8 mouse cellular contexts compared by ENCODE assay signal in genomic region chr16:85899790-85900587, GRCm38 (mm10). TPM values are rescaled to one million over a fixed set of nuclear protein-coding genes. Genes with fewer than 3 reads are reported as not detected.
DNase-seq lines count a peak whose midpoint lies in the region; ATAC-seq lines count a peak whose summit lies in the region.

No protein-coding gene starts in this region.

- H3K27ac ChIP-seq in forebrain, embryonic 11.5 days (ENCODE audit: low read depth, low read length): no peak overlapping the region
- peak overlapping the region; percentile 86 for H3K27ac ChIP-seq in hindbrain, embryonic 10.5 days
- H3K27ac ChIP-seq in limb, embryonic 15.5 days: peak overlapping the region; percentile 87
- H3K27ac ChIP-seq in neural tube, embryonic 14.5 days (ENCODE audit: low read depth, low read length): no peak overlapping the region; the same call in 1 of the 2 replicates

- H3K9ac ChIP-seq in forebrain, embryonic 11.5 days (ENCODE audit: low read length): peak overlapping the region; percentile 61
- H3K9ac ChIP-seq in limb, embryonic 15.5 days: peak overlapping the region; percentile 47
- H3K9ac ChIP-seq in neural tube, embryonic 14.5 days (replicated peaks; ENCODE audit: low read depth, low read length): peak overlapping the region; percentile 57

- H3K4me1 ChIP-seq in forebrain, embryonic 11.5 days (replicated peaks; ENCODE audit: control insufficient read depth, insufficient read depth, low read length): peaks cover 4% of the 10 kb centered on the region; the same call in 1 of the 2 replicates
- peaks cover 25% of the 10 kb centered on the region for H3K4me1 ChIP-seq in hindbrain, embryonic 10.5 days (replicated peaks)
- H3K4me1 ChIP-seq in limb, embryonic 15.5 days: peaks cover 20% of the 10 kb centered on the region
- peaks cover 3% of the 10 kb centered on the region; the same call in 1 of the 2 replicates for H3K4me1 ChIP-seq in neural tube, embryonic 14.5 days (ENCODE audit: control insufficient read depth, insufficient read depth, low read length)

- H3K9me3 ChIP-seq in forebrain, embryonic 11.5 days (ENCODE audit: control insufficient read depth, low read length): no peaks in the 10 kb centered on the region
- H3K9me3 ChIP-seq in hindbrain, embryonic 10.5 days: no peaks in the 10 kb centered on the region
- no peaks in the 10 kb centered on the region for H3K9me3 ChIP-seq in limb, embryonic 15.5 days
- H3K9me3 ChIP-seq in neural tube, embryonic 14.5 days (ENCODE audit: control insufficient read depth, low read length): no peaks in the 10 kb centered on the region

- peaks cover 8% of the 10 kb centered on the region for H3K27me3 ChIP-seq in forebrain, embryonic 11.5 days (ENCODE audit: control insufficient read depth, insufficient read depth, low read length)
- peaks cover 41% of the 10 kb centered on the region for H3K27me3 ChIP-seq in hindbrain, embryonic 10.5 days (ENCODE audit: insufficient read depth, poor library complexity, severe bottlenecking)
- 0 out of 2 replicates have a peak, but pooled peaks cover 7% of the 10 kb centered on the region for H3K27me3 ChIP-seq in limb, embryonic 15.5 days
- H3K27me3 ChIP-seq in neural tube, embryonic 14.5 days (ENCODE audit: control insufficient read depth, insufficient read depth, low read length): peaks cover 4% of the 10 kb centered on the region; the same call in 1 of the 2 replicates

- H3K4me2 ChIP-seq in forebrain, embryonic 11.5 days (ENCODE audit: low read depth, low read length, severe bottlenecking): peak overlapping the region; percentile 96
- H3K4me2 ChIP-seq in limb, embryonic 15.5 days: peak overlapping the region; percentile 91
- peak overlapping the region; percentile 94 for H3K4me2 ChIP-seq in neural tube, embryonic 14.5 days (ENCODE audit: low read depth, low read length)

- 2% methylated on average over 42 of the region's 45 CpGs for WGBS in forebrain, embryonic 11.5 days
- under 1% methylated on average over 45 of the region's 45 CpGs for WGBS in hindbrain, embryonic 10.5 days
- 1% methylated on average over 45 of the region's 45 CpGs for WGBS in limb, embryonic 15.5 days
- WGBS in neural tube, embryonic 14.5 days: under 1% methylated on average over 39 of the region's 45 CpGs

- ATAC-seq in forebrain, embryonic 11.5 days (replicated peaks; ENCODE audit: low FRiP score): peak; percentile 69
- peak; percentile 31; the same call in 1 of the 2 replicates for ATAC-seq in limb, embryonic 15.5 days (ENCODE audit: insufficient number of reproducible peaks, low FRiP score, low TSS enrichment, low read depth)
- peak; percentile 65 for ATAC-seq in neural tube, embryonic 14.5 days (ENCODE audit: low read depth)

- H3K36me3 ChIP-seq in forebrain, embryonic 11.5 days (ENCODE audit: control insufficient read depth, insufficient read depth, low read length): no peaks in the 10 kb centered on the region
- H3K36me3 ChIP-seq in hindbrain, embryonic 10.5 days: no peaks in the 10 kb centered on the region
- no peaks in the 10 kb centered on the region for H3K36me3 ChIP-seq in limb, embryonic 15.5 days
- H3K36me3 ChIP-seq in neural tube, embryonic 14.5 days (ENCODE audit: control insufficient read depth, insufficient read depth, low read length): no peaks in the 10 kb centered on the region

- peak; percentile 46 to 50 for DNase-seq in cerebellum, postnatal 25 days
- DNase-seq in cerebellum, adult 11 months: no peak
- peak; percentile 10 for DNase-seq in R1 (ENCODE audit: low read depth, low spot score)
- peak; percentile 65 for DNase-seq in forebrain, embryonic 11.5 days (ENCODE audit: low spot score)
- peak; percentile 59 for DNase-seq in hindbrain, embryonic 10.5 days (ENCODE audit: low spot score)
- no peak for DNase-seq in layer of hippocampus, adult 11-12 months (ENCODE audit: low spot score)

- peak overlapping the region; percentile 54 for H3K4me3 ChIP-seq in forebrain, embryonic 11.5 days (ENCODE audit: low read depth, low read length)
- peak overlapping the region; percentile 65 for H3K4me3 ChIP-seq in hindbrain, embryonic 10.5 days
- peak overlapping the region; percentile 54 for H3K4me3 ChIP-seq in limb, embryonic 15.5 days
- H3K4me3 ChIP-seq in neural tube, embryonic 14.5 days (ENCODE audit: low read depth, low read length): peak overlapping the region; percentile 60

RNA-seq across cellular contexts. Expression of gene Adamts5, which starts 1.6 kb away (rescaled TPM):
- polyA plus RNA-seq in forebrain, embryonic 11.5 days (2014; fragmentation: Nextera tagmentation; extraction: Ambion mirVana): 0.72 and 0.85 TPM in 2 replicates
- polyA plus RNA-seq in hindbrain, embryonic 10.5 days (2016; fragmentation: Nextera tagmentation; extraction: Ambion mirVana): 0.86 and 1.4 TPM in 2 replicates
- 10.0 and 10.7 TPM in 2 replicates for polyA plus RNA-seq in limb, embryonic 15.5 days (2015; fragmentation: Nextera tagmentation; extraction: Ambion mirVana)
- polyA plus RNA-seq in neural tube, embryonic 14.5 days (2014; fragmentation: Nextera tagmentation; extraction: Ambion mirVana): 3.2 and 4.9 TPM in 2 replicates

Comparison
In these comparisons a context has a peak if more than half of its experiments do, and no peak if none do; other contexts are left out.
1. DNase-seq: peak in cerebellum, postnatal 25 days (2 of 2), R1 (single experiment), forebrain, embryonic 11.5 days (single experiment) and hindbrain, embryonic 10.5 days (single experiment); none in cerebellum, adult 11 months (single experiment) and layer of hippocampus, adult 11-12 months (single experiment).
2. H3K27ac ChIP-seq: peak in hindbrain, embryonic 10.5 days (single experiment) and limb, embryonic 15.5 days (single experiment); none in forebrain, embryonic 11.5 days (single experiment) and neural tube, embryonic 14.5 days (single experiment).
3. Peak in every context shown above with its lines, with median percentiles within 50 percentile points of each other: ATAC-seq, H3K4me2 ChIP-seq, H3K4me3 ChIP-seq and H3K9ac ChIP-seq.